Mouse (Mus musculus) brain, embryonic 14.5 days (tissue): Measurements from ENCODE around the gene Ppp2r5d. TPM values are rescaled to one million over a fixed set of nuclear protein-coding genes. Genes with fewer than 3 reads are reported as not detected.

Source experiments
- DNase-seq: peaks from one replicate; pipeline ENCODE4 v3.0.0-alpha.2; 2011; ENCODE audit warnings: low read depth
- CTCF ChIP-seq: fragments of 200-500 bp; IDR thresholded peaks from 2 replicates; pipeline ENCODE4 v1.5.1; 2012; ENCODE audit warnings: inconsistent platforms, mild to moderate bottlenecking, moderate library complexity, borderline replicate concordance; ENCODE audit not compliant: insufficient read depth, insufficient read length; ENCODE audit errors: extremely low read depth
- POLR2A ChIP-seq: fragments of 200-500 bp; IDR thresholded peaks from 2 replicates; pipeline ENCODE4 v1.6.1; 2012; ENCODE audit warnings: mild to moderate bottlenecking, inconsistent platforms, borderline replicate concordance; ENCODE audit not compliant: poor library complexity, insufficient read depth, insufficient read length, severe bottlenecking; ENCODE audit errors: extremely low read depth
- polyA plus RNA-seq: library from polyadenylated mRNA; depleted of rRNA; stranded (reverse); fragments of >200 nt; gene quantifications from 2 replicates; pipeline ENCODE4 v1.2.3, GENCODE M21; 2012

The Ppp2r5d gene
- polyA plus RNA-seq, 1 experiment = 112 TPM

- no peak for DNase-seq
- no peak for TF ChIP-seq POLR2A
- no peak for TF ChIP-seq CTCF
Measured at GRCm38 (mm10) chr17:46728496-46728895, 23.6 kb upstream of the Ppp2r5d start.

GRCm38 (mm10) chr17:46728021-46728420, 23.1 kb upstream of the Ppp2r5d start:
- TF ChIP-seq CTCF (peak; percentile 43), POLR2A (no peak)
- DNase-seq = no peak

GRCm38 (mm10) chr17:46727271-46727670, 22.4 kb upstream of the Ppp2r5d start:
- TF ChIP-seq POLR2A = no peak
- DNase-seq = no peak

- TF ChIP-seq CTCF (no peak), POLR2A (no peak)
- no peak for DNase-seq
Measured at GRCm38 (mm10) chr17:46725731-46726645, 21.1 kb upstream of the Ppp2r5d start.

GRCm38 (mm10) chr17:46725273-46725672, 20.4 kb upstream of the Ppp2r5d start:
- DNase-seq = peak; percentile 46
- TF ChIP-seq POLR2A = no peak
- TF ChIP-seq CTCF = peak; percentile 57; the same call in 1 of the 2 replicates

GRCm38 (mm10) chr17:46724477-46725084, 19.7 kb upstream of the Ppp2r5d start:
- TF ChIP-seq POLR2A (no peak), CTCF (no peak)
- DNase-seq = no peak

GRCm38 (mm10) chr17:46721077-46721476, 16.2 kb upstream of the Ppp2r5d start:
- TF ChIP-seq POLR2A = no peak
- no peak for TF ChIP-seq CTCF
- DNase-seq = no peak

GRCm38 (mm10) chr17:46714756-46715481, 10.0 kb upstream of the Ppp2r5d start:
- DNase-seq = no peak
- TF ChIP-seq CTCF (no peak), POLR2A (no peak)

- no peak for TF ChIP-seq POLR2A
- no peak for DNase-seq
Measured at GRCm38 (mm10) chr17:46713849-46714248, 8.9 kb upstream of the Ppp2r5d start.

- no peak for TF ChIP-seq POLR2A
- TF ChIP-seq CTCF = no peak
- DNase-seq = no peak
Measured at GRCm38 (mm10) chr17:46712442-46712841, 7.5 kb upstream of the Ppp2r5d start.

GRCm38 (mm10) chr17:46711612-46712271, 6.8 kb upstream of the Ppp2r5d start:
- no peak for TF ChIP-seq POLR2A
- no peak for TF ChIP-seq CTCF
- DNase-seq = no peak
